Mouse (Mus musculus): ENCODE data around the gene Olfr571. TPM values are rescaled to one million over a fixed set of nuclear protein-coding genes. Genes with fewer than 3 reads are reported as not detected.

Gene Olfr571
- not detected in 2 replicates for polyA plus RNA-seq (2015; fragmentation: Nextera tagmentation; extraction: Ambion mirVana)

DNA sequence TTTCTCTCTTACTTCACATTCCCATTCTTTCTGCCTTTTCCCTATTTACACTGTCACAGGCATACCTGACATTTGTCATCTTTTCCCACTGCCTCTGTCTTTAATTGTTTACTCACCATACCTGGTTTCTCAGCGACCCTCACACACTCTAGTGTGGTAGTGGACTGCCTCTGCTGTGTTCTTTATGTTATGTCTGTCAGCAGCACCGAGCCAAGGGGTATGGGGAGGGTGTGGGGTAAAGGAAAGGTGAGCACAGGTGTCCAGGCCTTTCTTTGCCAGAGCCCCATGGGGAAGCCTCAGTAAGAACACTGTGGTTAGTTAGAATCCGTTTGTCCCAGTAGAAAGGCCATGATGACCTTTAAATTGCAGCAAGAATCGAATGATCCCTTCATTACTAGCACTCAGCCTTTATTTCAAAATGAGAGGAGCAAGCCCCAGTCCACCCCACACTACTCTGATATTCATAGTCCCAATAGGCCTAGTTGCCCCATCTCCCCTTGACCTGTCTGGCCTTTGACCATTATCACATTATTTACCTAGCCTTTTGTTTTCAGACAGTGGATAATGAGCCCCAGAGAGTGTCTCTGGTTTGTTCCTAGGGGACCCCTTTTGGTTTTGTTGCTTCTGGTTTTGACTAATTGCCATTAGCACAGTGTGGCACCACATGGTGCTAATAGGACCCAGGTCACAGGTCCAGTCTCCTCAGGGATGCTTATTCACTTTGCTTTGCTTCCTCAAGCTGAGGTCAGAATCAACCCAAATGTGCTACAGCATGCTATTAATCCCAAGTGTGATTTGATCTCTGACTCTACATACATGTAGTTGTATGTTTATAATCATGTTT lies at the start of gene Olfr571:
Gene Olfr571, minus strand, starts transcription at position 505 of the 844 bp plus-strand sequence.
- no peaks in the 10 kb centered on the region for H3K27me3 ChIP-seq (ENCODE audit: insufficient read depth, low read length)
- no peaks in the 10 kb centered on the region for H3K4me1 ChIP-seq (ENCODE audit: insufficient read depth, low read length)
- H3K27ac ChIP-seq (ENCODE audit: low read length): no peak within 1 kb of the TSS
- no peak for ATAC-seq (ENCODE audit: low FRiP score, low TSS enrichment)
- H3K9me3 ChIP-seq (ENCODE audit: low read length): no peaks in the 10 kb centered on the region
- H3K9ac ChIP-seq (replicated peaks; ENCODE audit: low read length): no peak within 1 kb of the TSS
- H3K4me3 ChIP-seq (ENCODE audit: low read length): no peak within 1 kb of the TSS
- no peak within 1 kb of the TSS for H3K4me2 ChIP-seq (replicated peaks; ENCODE audit: low read depth, low read length)
- 61% methylated on average over 4 of the region's 4 CpGs for WGBS
- no peaks in the 10 kb centered on the region for H3K36me3 ChIP-seq (ENCODE audit: insufficient read depth, low read length)

DNA sequence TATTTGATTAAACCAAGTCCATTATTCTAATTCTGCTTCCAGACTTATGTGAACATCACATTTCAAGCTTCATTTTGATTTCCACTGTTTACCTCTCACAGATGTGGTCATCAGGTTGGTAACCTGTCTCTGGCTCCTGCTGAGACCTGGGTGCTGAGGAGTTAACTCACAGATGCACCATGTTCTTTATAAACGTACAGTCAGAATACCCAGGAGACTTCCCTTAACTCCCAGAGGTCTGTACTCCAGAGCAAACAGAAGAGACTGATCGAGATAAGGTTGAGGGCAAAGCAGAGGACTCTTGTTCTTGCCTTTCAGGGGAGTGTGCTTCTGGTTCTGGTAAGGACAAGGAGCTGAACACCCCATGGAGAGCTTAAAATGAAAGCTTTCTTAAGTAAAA lies 45.0 kb upstream of the Olfr571 start, which contains the start of gene Olfr576:
Gene Olfr576, plus strand, starts transcription at position 301 of the 400 bp plus-strand sequence.
- ATAC-seq (ENCODE audit: low FRiP score, low TSS enrichment): no peak
- Histone ChIP-seq H3K36me3 (ENCODE audit: insufficient read depth, low read length) (no peaks in the 10 kb centered on the region), H3K27me3 (ENCODE audit: insufficient read depth, low read length) (no peaks in the 10 kb centered on the region), H3K9me3 (ENCODE audit: low read length) (no peaks in the 10 kb centered on the region), H3K4me2 (replicated peaks; ENCODE audit: low read depth, low read length) (no peak within 1 kb of the TSS), H3K4me3 (ENCODE audit: low read length) (no peak within 1 kb of the TSS), H3K4me1 (ENCODE audit: insufficient read depth, low read length) (no peaks in the 10 kb centered on the region), H3K9ac (replicated peaks; ENCODE audit: low read length) (no peak within 1 kb of the TSS), H3K27ac (ENCODE audit: low read length) (no peak within 1 kb of the TSS)
- WGBS: 51% methylated on average over 2 of the region's 2 CpGs

DNA sequence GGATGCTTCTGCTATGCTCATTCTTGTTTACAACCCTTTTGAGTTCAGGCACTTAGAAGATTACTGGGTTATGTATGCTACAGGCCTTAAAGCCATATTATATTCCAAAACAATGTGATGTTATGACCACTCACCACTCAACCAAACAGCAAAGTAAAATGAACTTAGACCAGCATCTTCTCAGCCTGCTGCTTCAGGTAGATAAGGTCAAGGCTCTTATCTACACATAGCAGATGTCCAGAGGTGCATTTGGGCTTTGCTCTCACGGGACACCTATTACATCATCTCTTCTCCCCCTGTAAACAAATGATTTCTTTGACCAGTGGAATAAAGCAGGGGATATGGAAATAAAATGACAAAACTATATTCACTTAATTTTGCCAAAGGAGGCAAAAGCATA lies 41.3 kb upstream of the Olfr571 start, which contains the start of gene Olfr575:
Gene Olfr575, minus strand, starts transcription at position 183 of the 400 bp plus-strand sequence.
- Histone ChIP-seq H3K4me2 (replicated peaks; ENCODE audit: low read depth, low read length) (no peak within 1 kb of the TSS), H3K4me3 (ENCODE audit: low read length) (no peak within 1 kb of the TSS), H3K9ac (replicated peaks; ENCODE audit: low read length) (no peak within 1 kb of the TSS), H3K27me3 (ENCODE audit: insufficient read depth, low read length) (no peaks in the 10 kb centered on the region), H3K4me1 (ENCODE audit: insufficient read depth, low read length) (no peaks in the 10 kb centered on the region), H3K36me3 (ENCODE audit: insufficient read depth, low read length) (no peaks in the 10 kb centered on the region), H3K27ac (ENCODE audit: low read length) (no peak within 1 kb of the TSS), H3K9me3 (ENCODE audit: low read length) (no peaks in the 10 kb centered on the region)
- 56% methylated on average over 1 of the region's 1 CpGs for WGBS
- no peak for ATAC-seq (ENCODE audit: low FRiP score, low TSS enrichment)

DNA sequence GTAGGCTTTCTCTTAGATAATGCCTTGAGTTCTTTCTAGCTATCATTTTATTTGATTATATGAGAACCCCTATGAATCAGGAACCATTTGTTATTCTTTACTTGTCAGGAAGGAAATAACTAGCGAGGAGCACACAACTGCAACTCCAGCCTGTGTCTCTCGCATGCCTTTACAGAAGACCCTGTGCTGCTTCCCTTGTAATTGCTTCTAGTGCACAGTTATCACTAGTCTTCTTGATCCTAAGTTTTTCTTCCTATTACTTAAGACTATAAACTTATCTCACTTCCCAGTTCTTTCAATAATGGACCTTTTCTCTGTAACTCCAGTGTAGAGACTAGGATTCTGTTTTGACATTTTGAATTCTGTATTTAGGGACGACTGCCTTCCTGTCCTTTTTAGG lies 40.8 kb upstream of the Olfr571 start:
- no peak for ATAC-seq (ENCODE audit: low FRiP score, low TSS enrichment)
- 66% methylated on average over 3 of the region's 3 CpGs for WGBS
- Histone ChIP-seq H3K4me3 (ENCODE audit: low read length) (no peak overlapping the region), H3K4me1 (ENCODE audit: insufficient read depth, low read length) (no peaks in the 10 kb centered on the region), H3K36me3 (ENCODE audit: insufficient read depth, low read length) (no peaks in the 10 kb centered on the region), H3K27ac (ENCODE audit: low read length) (no peak overlapping the region), H3K27me3 (ENCODE audit: insufficient read depth, low read length) (no peaks in the 10 kb centered on the region), H3K9me3 (ENCODE audit: low read length) (no peaks in the 10 kb centered on the region), H3K4me2 (replicated peaks; ENCODE audit: low read depth, low read length) (no peak overlapping the region), H3K9ac (replicated peaks; ENCODE audit: low read length) (no peak overlapping the region)

DNA sequence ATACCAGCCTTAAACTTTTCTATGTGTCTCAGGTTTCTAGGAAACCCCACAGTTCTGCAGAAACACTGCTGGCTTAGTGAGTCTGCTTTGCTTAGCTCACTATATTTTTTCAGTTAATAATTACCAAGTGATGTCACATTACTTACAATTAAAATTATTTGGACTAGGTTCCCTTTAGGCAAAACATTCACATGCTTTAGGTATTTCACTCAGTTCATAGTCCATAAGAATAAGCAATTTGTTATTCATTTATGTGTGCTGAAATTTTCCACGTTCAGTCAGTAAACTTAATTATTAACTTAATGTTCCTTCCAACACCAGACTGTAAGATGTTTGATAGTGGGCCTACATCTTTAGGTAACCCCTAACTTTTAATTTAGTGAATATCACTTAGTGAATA lies 33.4 kb upstream of the Olfr571 start:
- WGBS: 38% methylated on average over 1 of the region's 1 CpGs
- H3K4me3 ChIP-seq (ENCODE audit: low read length): no peak overlapping the region
- no peak overlapping the region for H3K9ac ChIP-seq (replicated peaks; ENCODE audit: low read length)
- peak; percentile 69 for ATAC-seq (ENCODE audit: low FRiP score, low TSS enrichment)
- no peak overlapping the region for H3K4me2 ChIP-seq (replicated peaks; ENCODE audit: low read depth, low read length)
- no peaks in the 10 kb centered on the region for H3K27me3 ChIP-seq (ENCODE audit: insufficient read depth, low read length)
- no peak overlapping the region for H3K27ac ChIP-seq (ENCODE audit: low read length)
- no peaks in the 10 kb centered on the region for H3K36me3 ChIP-seq (ENCODE audit: insufficient read depth, low read length)
- no peaks in the 10 kb centered on the region for H3K4me1 ChIP-seq (ENCODE audit: insufficient read depth, low read length)
- no peaks in the 10 kb centered on the region for H3K9me3 ChIP-seq (ENCODE audit: low read length)

DNA sequence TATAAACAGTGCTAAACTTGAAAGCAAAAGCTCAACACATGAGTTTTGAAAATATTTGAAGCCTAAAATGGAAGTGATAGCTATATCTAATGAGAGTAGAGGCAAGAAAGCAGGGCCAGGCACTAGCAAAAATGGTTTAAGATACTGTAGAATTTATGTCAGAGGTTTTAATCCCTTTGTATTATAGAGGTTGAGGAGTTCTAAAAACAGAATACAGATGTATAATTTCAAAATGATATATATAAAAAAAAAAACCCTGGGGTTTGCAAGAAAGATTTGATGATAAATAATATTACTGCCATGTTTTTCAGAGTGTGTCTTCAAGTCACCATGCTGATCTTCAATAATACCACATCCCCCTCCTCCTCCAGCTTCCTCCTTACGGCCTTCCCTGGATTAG lies 30.8 kb upstream of the Olfr571 start, which contains the start of gene Olfr574:
Gene Olfr574, plus strand, starts transcription at position 301 of the 400 bp plus-strand sequence.
- H3K27ac ChIP-seq (ENCODE audit: low read length): no peak within 1 kb of the TSS
- no peaks in the 10 kb centered on the region for H3K36me3 ChIP-seq (ENCODE audit: insufficient read depth, low read length)
- H3K4me3 ChIP-seq (ENCODE audit: low read length): no peak within 1 kb of the TSS
- no peak within 1 kb of the TSS for H3K9ac ChIP-seq (replicated peaks; ENCODE audit: low read length)
- WGBS: 78% methylated on average over 1 of the region's 1 CpGs
- H3K4me2 ChIP-seq (replicated peaks; ENCODE audit: low read depth, low read length): no peak within 1 kb of the TSS
- no peaks in the 10 kb centered on the region for H3K9me3 ChIP-seq (ENCODE audit: low read length)
- no peaks in the 10 kb centered on the region for H3K27me3 ChIP-seq (ENCODE audit: insufficient read depth, low read length)
- no peak for ATAC-seq (ENCODE audit: low FRiP score, low TSS enrichment)
- no peaks in the 10 kb centered on the region for H3K4me1 ChIP-seq (ENCODE audit: insufficient read depth, low read length)

DNA sequence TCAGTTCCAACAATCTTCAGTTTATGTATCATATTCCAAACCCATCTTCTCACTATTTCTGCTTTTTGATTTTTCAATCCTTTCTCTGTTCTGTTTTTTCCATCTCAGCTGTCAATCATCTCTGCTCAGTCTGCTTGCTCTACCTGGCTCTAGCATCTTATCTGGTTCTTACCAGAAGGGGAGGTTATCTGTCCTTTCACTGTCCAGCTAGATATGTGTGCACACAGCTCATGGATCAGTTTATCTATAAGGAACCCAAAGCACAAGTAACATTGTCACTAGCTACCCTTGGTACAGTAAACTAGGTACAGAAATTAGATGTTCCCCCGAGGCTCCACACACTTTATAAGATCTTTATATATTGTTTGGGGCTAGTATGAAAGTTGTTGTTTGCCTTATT lies 26.1 kb upstream of the Olfr571 start:
- no peak for ATAC-seq (ENCODE audit: low FRiP score, low TSS enrichment)
- no peaks in the 10 kb centered on the region for H3K36me3 ChIP-seq (ENCODE audit: insufficient read depth, low read length)
- no peak overlapping the region for H3K4me2 ChIP-seq (replicated peaks; ENCODE audit: low read depth, low read length)
- H3K9me3 ChIP-seq (ENCODE audit: low read length): no peaks in the 10 kb centered on the region
- H3K27ac ChIP-seq (ENCODE audit: low read length): no peak overlapping the region
- no peak overlapping the region for H3K9ac ChIP-seq (replicated peaks; ENCODE audit: low read length)
- no peaks in the 10 kb centered on the region for H3K4me1 ChIP-seq (ENCODE audit: insufficient read depth, low read length)
- no peaks in the 10 kb centered on the region for H3K27me3 ChIP-seq (ENCODE audit: insufficient read depth, low read length)
- H3K4me3 ChIP-seq (ENCODE audit: low read length): no peak overlapping the region
- WGBS: 85% methylated on average over 1 of the region's 1 CpGs

DNA sequence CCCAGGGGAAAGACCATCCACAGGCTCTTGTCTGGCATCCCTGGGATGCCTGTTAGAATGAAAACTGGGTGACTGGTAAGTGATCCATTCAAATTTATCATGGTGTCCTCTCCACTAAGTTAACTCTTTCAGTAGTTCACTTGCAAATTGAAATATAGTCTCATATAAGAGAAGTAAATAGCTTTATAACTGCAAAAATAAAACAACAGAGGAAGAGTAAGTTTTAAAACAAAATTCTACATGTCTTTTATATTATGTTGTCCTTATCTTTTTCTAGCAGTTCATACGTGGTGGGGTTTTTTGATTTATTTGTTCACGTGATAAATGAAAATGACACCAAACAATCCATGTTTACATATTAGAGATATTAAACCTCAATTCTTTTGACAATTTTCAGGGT lies 25.1 kb upstream of the Olfr571 start, which contains the start of gene Olfr573-ps1:
Gene Olfr573-ps1, minus strand, starts transcription at position 101 of the 400 bp plus-strand sequence.
- H3K27ac ChIP-seq (ENCODE audit: low read length): no peak within 1 kb of the TSS
- no peak within 1 kb of the TSS for H3K9ac ChIP-seq (replicated peaks; ENCODE audit: low read length)
- H3K4me1 ChIP-seq (ENCODE audit: insufficient read depth, low read length): no peaks in the 10 kb centered on the region
- H3K36me3 ChIP-seq (ENCODE audit: insufficient read depth, low read length): no peaks in the 10 kb centered on the region
- no peak within 1 kb of the TSS for H3K4me2 ChIP-seq (replicated peaks; ENCODE audit: low read depth, low read length)
- no peaks in the 10 kb centered on the region for H3K27me3 ChIP-seq (ENCODE audit: insufficient read depth, low read length)
- ATAC-seq (ENCODE audit: low FRiP score, low TSS enrichment): no peak
- H3K9me3 ChIP-seq (ENCODE audit: low read length): no peaks in the 10 kb centered on the region
- H3K4me3 ChIP-seq (ENCODE audit: low read length): no peak within 1 kb of the TSS
- 91% methylated on average over 2 of the region's 2 CpGs for WGBS

DNA sequence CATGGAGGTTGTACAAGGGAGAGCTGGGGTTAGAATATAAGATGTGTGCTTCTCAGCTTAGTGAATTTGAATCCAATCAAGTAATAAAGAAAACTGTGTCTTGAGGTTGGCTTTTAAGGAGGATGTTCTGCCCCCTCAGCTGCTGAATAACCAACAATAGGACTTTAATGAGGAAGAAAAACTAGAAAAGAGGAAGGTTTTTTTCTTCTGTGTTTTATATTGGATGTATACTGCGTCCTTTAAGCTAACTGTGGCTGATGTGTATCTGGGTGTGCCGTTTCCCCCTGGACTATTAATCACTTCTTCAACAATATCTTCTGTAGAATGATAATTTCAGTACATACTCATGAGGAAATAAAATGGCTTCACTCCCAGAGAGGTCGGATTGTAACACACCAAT lies 9.8 kb upstream of the Olfr571 start:
- H3K4me2 ChIP-seq (replicated peaks; ENCODE audit: low read depth, low read length): no peak overlapping the region
- WGBS: 61% methylated on average over 3 of the region's 3 CpGs
- no peaks in the 10 kb centered on the region for H3K4me1 ChIP-seq (ENCODE audit: insufficient read depth, low read length)

DNA sequence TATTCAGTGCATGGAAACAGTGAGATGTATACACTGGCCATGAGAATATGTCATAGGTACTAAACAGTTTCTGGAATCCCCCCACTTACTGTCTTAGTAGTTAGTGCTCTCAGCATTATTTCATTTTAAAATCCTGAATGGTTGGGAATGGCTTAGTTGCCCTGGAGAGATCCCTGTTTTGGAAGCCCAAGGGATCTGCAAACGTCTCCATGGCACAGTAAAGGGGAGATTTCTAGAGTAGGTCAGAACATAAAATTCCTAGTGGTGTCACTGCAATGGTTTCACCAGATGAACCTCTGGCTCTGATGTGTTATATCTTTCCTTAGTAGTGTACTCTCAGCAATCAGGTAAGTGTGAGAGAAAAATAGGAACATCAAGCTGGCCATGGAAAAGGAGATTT lies 6.8 kb upstream of the Olfr571 start, which contains the start of gene Olfr572:
Gene Olfr572, plus strand, starts transcription at position 301 of the 400 bp plus-strand sequence.
- Histone ChIP-seq H3K4me3 (ENCODE audit: low read length) (no peak within 1 kb of the TSS), H3K27ac (ENCODE audit: low read length) (no peak within 1 kb of the TSS), H3K4me2 (replicated peaks; ENCODE audit: low read depth, low read length) (no peak within 1 kb of the TSS), H3K36me3 (ENCODE audit: insufficient read depth, low read length) (no peaks in the 10 kb centered on the region), H3K27me3 (ENCODE audit: insufficient read depth, low read length) (no peaks in the 10 kb centered on the region), H3K9ac (replicated peaks; ENCODE audit: low read length) (no peak within 1 kb of the TSS), H3K9me3 (ENCODE audit: low read length) (no peaks in the 10 kb centered on the region), H3K4me1 (ENCODE audit: insufficient read depth, low read length) (no peaks in the 10 kb centered on the region)
- WGBS: 48% methylated on average over 1 of the region's 1 CpGs
- ATAC-seq (ENCODE audit: low FRiP score, low TSS enrichment): no peak

More for the DNA sequence above, 9.8 kb upstream of the Olfr571 start:
- Histone ChIP-seq H3K9ac (replicated peaks; ENCODE audit: low read length) (no peak overlapping the region), H3K36me3 (ENCODE audit: insufficient read depth, low read length) (no peaks in the 10 kb centered on the region), H3K27me3 (ENCODE audit: insufficient read depth, low read length) (no peaks in the 10 kb centered on the region), H3K9me3 (ENCODE audit: low read length) (no peaks in the 10 kb centered on the region), H3K27ac (ENCODE audit: low read length) (no peak overlapping the region), H3K4me3 (ENCODE audit: low read length) (no peak overlapping the region)
- no peak for ATAC-seq (ENCODE audit: low FRiP score, low TSS enrichment)
